Mouse (Mus musculus): Measurements from ENCODE around the gene Lipc.

Lipc gene

GRCm38 (mm10) chr9:70817396-70817795, 134.6 kb downstream of the Lipc start:
- no peak for DNase-seq (ENCODE audit: low spot score)

- no peak for DNase-seq (ENCODE audit: low spot score)
These were observed 135.2 kb downstream of the Lipc start for GRCm38 (mm10) chr9:70816701-70817305.

- DNase-seq (ENCODE audit: low spot score), result no peak
These were observed 139.5 kb downstream of the Lipc start for GRCm38 (mm10) chr9:70812551-70812950.

GRCm38 (mm10) chr9:70807714-70808113, 144.3 kb downstream of the Lipc start:
- no peak for DNase-seq (ENCODE audit: low spot score)

GRCm38 (mm10) chr9:70806069-70806468, 146.0 kb downstream of the Lipc start:
- no peak for DNase-seq (ENCODE audit: low spot score)

- no peak for DNase-seq (ENCODE audit: low spot score)
These were observed 149.2 kb downstream of the Lipc start for GRCm38 (mm10) chr9:70802816-70803215.

GRCm38 (mm10) chr9:70801761-70802160, 150.3 kb downstream of the Lipc start:
- DNase-seq (ENCODE audit: low spot score), result no peak

- DNase-seq (ENCODE audit: low spot score), result no peak
These were observed 151.3 kb downstream of the Lipc start for GRCm38 (mm10) chr9:70800588-70801315.

- DNase-seq (ENCODE audit: low spot score), result no peak
These were observed 156.6 kb downstream of the Lipc start for GRCm38 (mm10) chr9:70795439-70795757.

- no peak for DNase-seq (ENCODE audit: low spot score)
These were observed 157.2 kb downstream of the Lipc start for GRCm38 (mm10) chr9:70794643-70795438.

GRCm38 (mm10) chr9:70790621-70791020, 161.4 kb downstream of the Lipc start:
- DNase-seq (ENCODE audit: low spot score), result no peak

GRCm38 (mm10) chr9:70788705-70789104, 163.3 kb downstream of the Lipc start:
- DNase-seq (ENCODE audit: low spot score), result no peak

- DNase-seq (ENCODE audit: low spot score), result no peak
These were observed 169.8 kb downstream of the Lipc start for GRCm38 (mm10) chr9:70782191-70782590.

- DNase-seq (ENCODE audit: low spot score), result no peak
These were observed 176.5 kb downstream of the Lipc start for GRCm38 (mm10) chr9:70775517-70775916.

- no peak for DNase-seq (ENCODE audit: low spot score)
These were observed 191.1 kb downstream of the Lipc start for GRCm38 (mm10) chr9:70760974-70761373.

- DNase-seq (ENCODE audit: low spot score), result no peak
These were observed 200.4 kb downstream of the Lipc start for GRCm38 (mm10) chr9:70751504-70752222.

Data from ovary, postnatal 10 days (tissue).